Mouse (Mus musculus) right cerebral cortex, postnatal 4 days (tissue): ENCODE measurements around the gene Ihh.
A peak's percentile ranks its signal among the peaks of the same experiment; 100 is the strongest.

Experiments used
- DNase-seq: peaks from one replicate; pipeline ENCODE4 v3.0.0-alpha.2; 2022

The Ihh gene

DNA sequence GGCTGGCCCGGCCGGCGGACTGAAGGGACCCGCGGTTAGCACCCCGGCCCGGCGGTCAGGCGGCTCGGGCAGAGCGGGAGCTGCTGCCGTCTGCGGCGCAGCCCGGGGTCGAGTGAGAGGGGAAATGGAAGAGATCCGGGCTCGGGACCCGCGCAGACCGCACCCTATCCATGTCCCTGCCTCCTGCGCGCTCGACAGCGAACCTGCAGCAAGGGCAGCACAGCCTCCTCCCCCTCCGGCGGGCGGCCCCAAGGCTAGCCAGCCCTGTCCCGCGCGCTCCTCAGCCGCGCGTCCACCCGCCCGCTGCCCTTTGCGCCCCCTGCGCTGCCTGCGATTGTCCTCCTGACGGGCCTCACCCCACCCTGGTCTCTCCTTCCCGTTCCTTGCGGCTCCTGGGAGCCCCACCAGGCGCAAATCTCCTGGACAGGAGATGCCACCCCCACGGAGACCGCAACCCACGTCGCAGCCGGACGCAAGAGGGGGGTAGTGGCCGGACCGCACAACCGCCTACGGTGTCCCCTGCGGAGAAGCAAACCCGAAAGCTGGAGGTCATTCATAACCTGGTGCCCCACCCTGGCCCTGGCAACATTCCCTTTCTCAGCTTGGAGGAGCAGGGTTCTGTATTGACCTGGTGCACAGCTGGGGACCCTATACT, at the start of gene Ihh:
Gene Ihh, minus strand, starts transcription at position 117 of the 655 bp plus-strand sequence.
- DNase-seq: no peak

DNA sequence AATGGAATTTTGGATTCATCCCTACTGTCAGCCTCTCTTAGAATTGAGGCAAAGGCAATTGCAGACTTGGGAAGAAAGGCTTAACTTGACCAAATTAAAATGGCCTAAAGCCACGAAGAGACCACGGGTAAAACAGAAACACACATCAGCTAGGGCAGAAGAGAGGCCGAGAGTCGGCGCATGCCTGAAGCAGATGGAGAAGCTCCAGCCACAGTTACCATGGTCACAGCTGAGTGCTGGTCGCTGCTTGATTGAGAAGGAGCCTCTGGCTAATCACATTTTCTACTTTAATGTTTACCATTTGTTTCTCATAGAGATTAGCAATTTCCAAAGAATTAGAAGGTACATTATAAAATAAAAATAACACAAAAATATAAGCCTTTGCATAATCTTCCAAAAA, 49.7 kb upstream of the Ihh start:
- DNase-seq: no peak

- DNase-seq: peak; percentile 41
Measured at GRCm38 (mm10) chr1:75000496-75000895, 49.0 kb upstream of the Ihh start.

DNA sequence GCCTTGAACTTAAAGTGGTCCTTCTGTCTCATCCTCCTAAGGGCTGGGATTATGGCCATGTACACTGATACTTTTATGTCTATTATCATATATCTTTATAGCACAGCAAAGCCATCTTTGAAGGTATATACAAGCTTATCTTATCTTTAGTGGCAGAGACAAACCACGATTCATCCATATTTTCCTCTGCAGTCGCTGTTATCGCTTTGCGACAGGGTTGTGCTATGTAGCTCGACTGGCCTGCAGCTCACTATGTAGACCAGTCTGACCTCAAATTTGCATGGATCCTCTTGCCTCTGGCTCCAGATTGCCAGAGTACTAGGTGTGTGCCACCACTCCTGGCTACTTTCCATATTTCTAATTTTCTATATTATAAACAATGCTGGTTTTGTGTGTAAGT, 47.7 kb upstream of the Ihh start:
- DNase-seq: no peak

DNA sequence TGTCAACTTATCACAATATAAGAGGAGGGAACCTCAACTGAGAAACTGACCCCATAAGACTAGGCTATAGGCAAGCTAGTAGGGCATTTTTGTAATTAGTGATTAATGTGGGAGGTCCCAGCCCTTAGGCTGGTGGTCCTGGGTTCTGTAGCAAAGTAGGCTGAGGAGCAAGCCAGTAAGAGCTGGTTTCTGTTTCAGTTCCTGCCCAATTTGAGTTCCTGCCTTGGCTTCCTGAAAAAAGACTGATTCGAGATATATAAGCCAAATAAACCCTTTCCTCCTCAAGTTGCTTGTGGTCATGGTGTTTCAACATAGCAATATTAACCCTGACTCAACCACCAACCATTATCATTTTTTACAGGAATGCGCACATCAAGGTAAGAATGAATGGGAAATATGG, 45.8 kb upstream of the Ihh start:
- DNase-seq: no peak

DNA sequence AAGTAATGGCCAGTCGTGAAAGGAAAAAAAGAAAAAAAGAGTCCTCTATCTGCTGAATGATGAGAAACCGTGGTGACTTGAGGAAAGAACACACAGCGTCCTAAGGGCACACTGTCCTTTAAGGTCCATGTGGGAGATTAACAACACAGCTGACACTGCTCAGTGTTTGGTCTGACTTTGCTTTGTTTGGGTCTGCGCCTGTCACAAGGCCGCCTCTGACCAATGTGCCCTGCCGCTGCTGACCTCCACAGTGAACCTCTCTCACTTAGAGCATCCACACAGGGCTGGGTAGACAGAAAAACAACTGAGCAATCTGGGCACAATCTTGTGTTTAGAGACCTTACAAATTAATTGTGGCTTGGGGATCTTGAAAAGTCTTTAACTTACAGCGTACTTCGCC, 25.5 kb upstream of the Ihh start:
- DNase-seq: no peak

- DNase-seq: no peak
Measured at GRCm38 (mm10) chr1:74975936-74976335, 24.5 kb upstream of the Ihh start.

DNA sequence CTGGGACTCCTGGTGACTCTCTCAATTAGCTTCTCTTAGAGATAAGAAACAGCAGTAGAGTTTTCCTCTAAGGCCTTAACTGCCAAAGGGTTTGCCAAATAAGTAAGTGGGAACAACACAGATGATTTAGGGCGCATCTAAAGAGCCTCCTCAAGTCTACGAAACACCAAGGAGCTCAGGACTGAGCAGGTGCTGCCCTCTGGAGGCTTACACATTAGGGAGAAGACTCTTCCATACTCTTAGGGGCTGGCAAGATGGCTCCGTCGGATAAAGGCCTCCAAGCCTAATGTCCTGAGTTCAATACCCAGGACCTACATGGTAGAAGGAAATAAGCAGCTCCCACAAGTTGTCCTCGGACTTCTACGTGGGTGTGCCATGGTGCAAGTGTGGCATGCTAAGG, 22.1 kb upstream of the Ihh start:
- DNase-seq: no peak

DNA sequence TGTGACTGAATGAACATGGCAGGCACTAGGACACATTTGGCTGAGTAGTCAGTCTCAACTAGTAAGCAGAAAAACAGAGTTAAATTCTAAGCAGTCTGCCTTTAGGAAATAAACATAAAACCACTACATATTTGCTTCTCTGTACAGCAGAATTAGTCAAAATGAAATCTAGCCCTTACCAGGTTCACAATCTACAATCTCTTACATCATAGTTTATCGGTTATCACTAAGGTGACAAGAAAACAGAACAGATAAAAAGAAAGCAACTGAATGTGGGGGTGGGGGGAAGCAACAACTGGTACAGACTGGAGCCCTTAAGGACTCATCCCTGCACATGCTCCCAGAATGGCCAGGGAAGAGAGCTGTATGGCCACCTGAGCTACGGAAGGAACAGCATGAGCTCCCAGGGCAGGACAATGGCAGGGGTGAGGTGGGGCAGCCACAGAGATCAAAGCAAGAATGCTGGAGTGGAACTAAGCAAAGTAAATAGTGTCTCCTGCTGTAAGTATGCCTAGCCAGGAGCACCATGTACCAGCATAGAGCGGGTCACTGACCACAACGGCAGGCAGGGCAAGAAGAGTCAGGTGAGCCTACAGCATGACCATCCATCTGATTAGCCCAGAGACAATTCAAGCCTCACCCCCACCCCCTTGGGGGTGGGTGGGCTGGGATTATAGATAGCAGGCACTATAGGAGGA, 20.0 kb upstream of the Ihh start:
- DNase-seq: no peak

DNA sequence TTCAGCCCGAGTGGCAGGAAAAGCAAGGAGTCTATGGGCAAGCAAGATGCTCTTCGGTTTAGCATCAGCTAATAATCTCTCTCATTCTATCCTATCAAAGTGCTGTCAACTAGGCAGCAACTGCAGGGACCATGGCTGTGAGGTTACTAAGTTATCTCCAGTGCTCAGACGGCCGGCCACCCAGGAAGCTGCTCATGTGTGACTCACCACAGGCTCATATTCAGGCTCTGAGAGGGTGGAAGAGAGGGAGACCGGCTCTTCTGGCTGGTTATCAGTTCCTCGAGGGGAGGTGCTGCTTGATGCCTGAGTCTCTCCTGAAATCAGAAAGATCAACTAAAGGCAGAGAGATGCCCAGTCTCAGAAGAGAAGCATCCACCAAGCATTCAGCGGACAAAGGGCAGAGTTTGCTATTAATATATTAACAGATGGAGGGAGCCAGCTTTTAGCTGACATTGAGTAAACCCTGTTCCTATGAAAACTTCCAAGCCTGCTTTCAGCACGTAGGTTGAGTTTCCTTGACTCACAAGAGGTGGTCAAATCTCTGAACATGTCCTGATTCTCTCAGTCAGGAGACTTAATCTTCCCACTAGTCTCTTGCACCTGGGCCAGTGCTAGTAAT, 16.6 kb upstream of the Ihh start:
- DNase-seq: no peak

GRCm38 (mm10) chr1:74964494-74965215, 13.2 kb upstream of the Ihh start:
- peak; percentile 70 for DNase-seq

DNA sequence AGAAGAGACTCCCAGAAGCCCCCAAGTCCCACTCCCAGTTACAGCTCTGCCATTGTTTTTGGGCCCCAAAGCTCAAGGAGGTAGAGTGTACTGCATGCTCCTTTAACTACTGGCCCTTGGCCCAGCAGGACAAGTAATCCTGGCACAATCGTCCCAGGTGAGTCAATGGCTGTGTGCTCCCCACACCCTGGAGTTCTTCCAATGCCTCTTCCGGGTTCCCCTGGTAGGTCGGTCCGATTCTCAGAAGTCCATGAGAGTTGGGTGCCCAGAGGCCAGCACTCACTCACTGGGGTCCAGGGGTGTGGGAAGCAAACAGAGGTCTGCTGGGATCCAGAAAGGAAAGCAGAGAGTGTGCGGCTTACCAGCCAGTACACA, 11.4 kb upstream of the Ihh start:
- DNase-seq: no peak

DNA sequence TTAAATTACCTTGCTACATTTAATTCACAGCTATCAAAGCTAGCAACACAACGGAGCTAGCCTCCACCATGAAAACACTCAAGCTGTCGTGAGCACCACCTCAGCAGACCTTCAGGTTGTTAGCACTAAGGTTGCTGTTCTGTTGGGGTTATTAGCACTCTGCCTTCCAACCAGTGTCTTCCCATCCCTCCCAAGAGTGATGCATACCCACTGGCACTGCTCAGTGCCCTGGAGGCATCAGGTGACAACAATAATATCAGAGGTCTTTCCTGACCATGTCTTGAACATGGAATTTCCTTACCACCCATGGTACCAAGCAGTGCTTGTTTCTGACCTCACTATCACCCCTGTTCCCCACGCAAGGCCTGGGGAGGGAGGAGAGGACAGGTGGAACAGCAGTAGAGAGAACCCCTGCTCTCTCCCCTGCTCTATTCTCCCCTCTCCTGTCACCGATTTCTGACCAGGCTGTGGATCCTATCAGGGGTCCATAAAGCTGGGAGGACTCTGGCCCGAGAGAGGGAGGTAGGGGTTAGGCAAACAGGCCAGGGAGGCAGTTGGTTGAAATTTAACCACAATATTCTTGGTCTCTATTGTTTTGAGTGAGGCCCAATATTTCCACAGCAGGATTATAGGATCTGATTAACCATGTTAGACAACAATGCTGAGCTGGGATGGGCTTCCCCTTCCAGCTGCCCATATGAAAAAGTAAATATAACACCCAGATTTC, 10.8 kb upstream of the Ihh start:
- no peak for DNase-seq

DNA sequence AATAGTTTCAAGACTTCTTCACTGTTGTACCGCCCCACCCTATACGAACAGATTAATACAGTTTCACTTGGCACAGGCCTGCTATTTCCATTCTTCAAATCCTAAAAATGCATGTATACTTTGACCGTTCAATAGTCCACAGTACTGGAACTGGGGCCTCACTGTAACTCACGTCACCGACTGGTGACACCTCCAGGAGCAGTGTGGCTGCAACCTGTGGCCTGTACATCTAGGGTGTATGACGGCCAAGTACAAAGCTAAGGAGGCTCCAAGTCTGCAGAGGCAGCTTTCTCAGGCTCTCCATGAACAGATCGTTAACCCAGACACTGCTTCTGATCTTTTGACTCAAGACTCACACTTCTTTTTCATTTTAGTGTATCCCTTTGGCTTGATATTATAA, 10.2 kb upstream of the Ihh start:
- no peak for DNase-seq

DNA sequence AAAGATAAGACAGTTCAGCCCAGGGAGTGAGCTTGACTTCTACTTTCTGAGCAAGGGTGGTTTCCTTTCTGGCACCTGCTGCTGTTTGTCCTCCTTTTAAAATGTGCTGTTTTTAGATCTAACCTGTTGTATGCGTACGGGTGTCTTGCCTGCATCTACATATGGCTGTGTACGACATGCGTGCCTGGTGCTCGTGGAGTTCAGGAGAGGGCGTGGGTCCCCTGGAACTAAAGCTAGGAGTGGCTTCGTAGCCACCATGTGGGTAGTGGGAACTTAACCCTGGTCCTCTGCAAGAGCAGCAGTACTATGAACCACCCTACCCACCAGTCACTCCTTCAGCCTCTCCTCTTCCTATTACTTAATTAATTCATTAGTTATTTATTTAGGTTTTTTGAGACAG, 8.6 kb upstream of the Ihh start:
- DNase-seq: no peak

- DNase-seq: peak; percentile 29
Measured at GRCm38 (mm10) chr1:74950576-74951490, 639 bp downstream of the Ihh start.

- DNase-seq: peak; percentile 11
Measured at GRCm38 (mm10) chr1:74950066-74950465, 1.4 kb downstream of the Ihh start.

GRCm38 (mm10) chr1:74949666-74950050, 1.8 kb downstream of the Ihh start:
- DNase-seq: peak; percentile 9

DNA sequence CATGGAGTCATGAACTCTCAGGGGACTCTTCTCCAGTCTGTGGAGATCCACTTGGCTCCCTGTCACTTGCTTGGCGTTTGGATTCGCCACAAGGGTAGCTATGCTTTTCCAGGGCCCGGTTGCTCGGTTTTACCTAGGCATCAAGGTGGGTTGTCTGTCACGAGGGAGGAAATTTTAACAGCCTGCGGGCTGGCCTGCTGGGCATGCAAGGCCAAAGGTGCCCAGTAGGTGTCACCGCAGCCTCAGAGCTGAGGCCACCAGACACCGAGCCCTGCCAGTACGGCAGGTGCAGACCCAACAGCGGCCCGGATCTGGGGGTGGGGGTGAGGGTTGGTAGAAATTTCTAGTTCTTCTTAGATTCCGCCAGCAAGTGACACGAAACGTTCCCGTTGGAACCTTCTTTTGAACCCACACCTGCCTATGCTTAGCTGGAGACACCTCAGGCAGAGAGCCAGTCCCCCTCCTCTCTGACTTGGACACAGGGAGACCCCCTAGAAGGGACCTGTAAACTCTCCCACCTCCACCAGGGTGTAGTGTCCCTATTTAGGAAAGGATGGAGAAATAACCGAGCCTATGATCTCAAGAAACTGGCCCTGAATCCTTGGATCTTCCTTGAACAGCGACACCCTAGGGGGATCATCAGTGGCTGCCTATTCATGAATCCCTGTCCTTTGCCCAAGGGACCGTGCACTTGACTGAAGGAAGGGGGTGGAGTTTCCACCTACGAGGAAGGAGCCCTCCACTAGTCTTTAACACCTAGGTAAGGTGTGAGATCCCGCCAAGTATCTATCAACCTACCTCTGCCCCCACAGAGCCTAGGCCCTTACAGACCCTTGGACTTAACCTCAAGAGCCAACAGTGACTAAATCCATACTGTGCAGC, 2.4 kb downstream of the Ihh start:
- DNase-seq: peak; percentile 65

DNA sequence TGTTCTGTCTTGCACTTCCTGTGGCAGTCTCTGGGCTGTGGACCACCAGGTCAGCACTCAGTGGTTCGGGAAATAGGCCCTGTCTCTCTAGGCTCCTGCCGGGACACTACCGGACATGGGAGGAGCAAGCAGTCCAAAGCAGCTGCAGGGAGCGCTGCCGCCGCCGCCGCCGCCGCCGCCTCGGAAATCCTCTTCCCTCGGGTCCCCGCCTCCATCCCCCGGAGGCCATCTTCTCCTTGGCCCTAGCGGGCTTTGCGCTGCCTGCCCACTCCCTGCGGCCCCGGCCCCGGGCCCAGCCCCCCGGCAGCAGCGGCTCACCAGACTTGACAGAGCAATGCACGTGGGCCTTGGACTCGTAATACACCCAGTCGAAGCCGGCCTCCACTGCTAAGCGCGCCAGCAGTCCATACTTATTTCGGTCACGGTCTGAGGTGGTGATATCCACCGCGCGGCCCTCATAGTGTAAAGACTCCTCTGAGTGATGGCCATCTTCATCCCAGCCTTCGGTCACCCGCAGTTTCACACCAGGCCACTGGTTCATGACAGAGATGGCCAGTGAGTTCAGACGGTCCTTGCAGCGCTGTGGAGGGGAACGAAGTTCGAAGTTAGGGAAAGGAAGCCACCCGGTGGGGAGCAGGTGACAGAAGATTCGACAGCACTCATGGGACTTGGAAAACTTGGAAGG, 3.3 kb downstream of the Ihh start:
- peak; percentile 10 for DNase-seq
